Mouse (Mus musculus) layer of hippocampus, adult 2 months (tissue): Measurements from ENCODE around the gene Ift140. TPM values are rescaled to one million over a fixed set of nuclear protein-coding genes. Genes with fewer than 3 reads are reported as not detected.

Experiments
- DNase-seq, 2 experiments: peaks; one replicate each; pipeline ENCODE4 v3.0.0; 2022; ENCODE audit warnings: low spot score in 2 of 2
- H3K27ac ChIP-seq: fragments of 200-600 bp; 2 replicates; pipeline ENCODE4 v1.8.1; 2022
- H3K4me3 ChIP-seq: fragments of 200-600 bp; 2 replicates; pipeline ENCODE4 v1.8.1; 2022; ENCODE audit warnings: mild to moderate bottlenecking
- CTCF ChIP-seq: fragments of 200-600 bp; conservative IDR thresholded peaks from 2 replicates; pipeline ENCODE4 v1.8.1; 2022; ENCODE audit warnings: antibody characterized with exemption, mild to moderate bottlenecking, moderate library complexity
- total RNA-seq, 2 experiments: library from RNA; stranded (reverse); gene quantifications; 2 replicates each; pipeline ENCODE4 v1.2.3; 2021

Gene Ift140
- total RNA-seq, 2 experiments from 2014 or later: 23.5 to 25.0 TPM

- peak; percentile 21 to 27 for DNase-seq
- H3K4me3 ChIP-seq: no peak overlapping the region
- TF ChIP-seq CTCF: peak; percentile 74
- H3K27ac ChIP-seq: peak overlapping the region; percentile 77; the same call in 1 of the 2 replicates
These were observed 66.4 kb downstream of the Ift140 start for GRCm38 (mm10) chr17:25082081-25082847.

GRCm38 (mm10) chr17:25082887-25083286 lies 67.0 kb downstream of the Ift140 start:
- no peak for DNase-seq
- Histone ChIP-seq H3K4me3 (no peak overlapping the region), H3K27ac (no peak overlapping the region; the same call in 1 of the 2 replicates)
- TF ChIP-seq CTCF: no peak

- no peak within 1 kb of the TSS for H3K4me3 ChIP-seq
- DNase-seq: no peak
- TF ChIP-seq CTCF: peak; percentile 56
- peak within 1 kb of the TSS; percentile 49 for H3K27ac ChIP-seq
These were observed 67.6 kb downstream of the Ift140 start, which contains the start of gene Tmem204 for GRCm38 (mm10) chr17:25083444-25083931. Gene Tmem204, minus strand, starts transcription at chr17:25083591.

GRCm38 (mm10) chr17:25084835-25085385 lies 69.0 kb downstream of the Ift140 start:
- TF ChIP-seq CTCF: no peak
- H3K4me3 ChIP-seq: no peak overlapping the region
- H3K27ac ChIP-seq: no peak overlapping the region
- no peak for DNase-seq

GRCm38 (mm10) chr17:25086724-25087123 lies 70.8 kb downstream of the Ift140 start:
- no peak for DNase-seq
- no peak for TF ChIP-seq CTCF
- Histone ChIP-seq H3K4me3 (no peak overlapping the region), H3K27ac (no peak overlapping the region)

- Histone ChIP-seq H3K27ac (no peak overlapping the region), H3K4me3 (no peak overlapping the region)
- no peak for TF ChIP-seq CTCF
- no peak for DNase-seq
These were observed 73.3 kb downstream of the Ift140 start for GRCm38 (mm10) chr17:25089158-25089557.

GRCm38 (mm10) chr17:25090450-25090849 lies 74.6 kb downstream of the Ift140 start:
- Histone ChIP-seq H3K27ac (no peak overlapping the region), H3K4me3 (no peak overlapping the region)
- DNase-seq: no peak
- TF ChIP-seq CTCF: no peak

GRCm38 (mm10) chr17:25096221-25096620 lies 80.3 kb downstream of the Ift140 start:
- Histone ChIP-seq H3K4me3 (no peak overlapping the region), H3K27ac (no peak overlapping the region)
- DNase-seq: no peak
- no peak for TF ChIP-seq CTCF

GRCm38 (mm10) chr17:25100052-25100451 lies 84.2 kb downstream of the Ift140 start:
- no peak for TF ChIP-seq CTCF
- Histone ChIP-seq H3K4me3 (no peak overlapping the region), H3K27ac (no peak overlapping the region)
- DNase-seq: no peak

- no peak overlapping the region for H3K27ac ChIP-seq
- DNase-seq: no peak
- no peak overlapping the region for H3K4me3 ChIP-seq
- TF ChIP-seq CTCF: no peak
These were observed 85.5 kb downstream of the Ift140 start for GRCm38 (mm10) chr17:25101338-25101737.

- H3K4me3 ChIP-seq: no peak overlapping the region
- no peak for TF ChIP-seq CTCF
- H3K27ac ChIP-seq: no peak overlapping the region
- DNase-seq: no peak
These were observed 91.9 kb downstream of the Ift140 start for GRCm38 (mm10) chr17:25107786-25108185.

GRCm38 (mm10) chr17:25109578-25109977 lies 93.7 kb downstream of the Ift140 start:
- no peak overlapping the region for H3K4me3 ChIP-seq
- no peak overlapping the region for H3K27ac ChIP-seq
- DNase-seq: no peak
- TF ChIP-seq CTCF: peak; percentile 65

- no peak for TF ChIP-seq CTCF
- no peak overlapping the region for H3K27ac ChIP-seq
- no peak overlapping the region for H3K4me3 ChIP-seq
- DNase-seq: no peak
These were observed 94.7 kb downstream of the Ift140 start for GRCm38 (mm10) chr17:25110590-25110989.

- H3K4me3 ChIP-seq: no peak overlapping the region
These were observed 95.3 kb downstream of the Ift140 start for GRCm38 (mm10) chr17:25111220-25111619.

More at GRCm38 (mm10) chr17:25111220-25111619, 95.3 kb downstream of the Ift140 start:
- no peak for TF ChIP-seq CTCF
- DNase-seq: no peak
- H3K27ac ChIP-seq: peak overlapping the region; percentile 76; the same call in 1 of the 2 replicates
